In genomic region chr12:12318140-12318734, GRCm38 (mm10) we compare ENCODE assay signal across 8 mouse cellular contexts. TPM values are rescaled to one million over a fixed set of nuclear protein-coding genes. Genes with fewer than 3 reads are reported as not detected.
DNase-seq lines count a peak whose midpoint lies in the region; ATAC-seq and TF ChIP-seq lines count a peak whose summit lies in the region.

No protein-coding gene starts in this region.

- no peak overlapping the region for H3K4me2 ChIP-seq in midbrain, embryonic 13.5 days (replicated peaks)
- H3K4me2 ChIP-seq in forebrain, embryonic 13.5 days, result no peak overlapping the region
- H3K4me2 ChIP-seq in midbrain, embryonic 11.5 days, result no peak overlapping the region

- no peaks in the 10 kb centered on the region for H3K36me3 ChIP-seq in midbrain, embryonic 10.5 days
- 0 out of 2 replicates have a peak, but pooled peaks cover 2% of the 10 kb centered on the region for H3K36me3 ChIP-seq in midbrain, embryonic 13.5 days
- no peaks in the 10 kb centered on the region for H3K36me3 ChIP-seq in forebrain, embryonic 13.5 days (ENCODE audit: poor library complexity, severe bottlenecking)
- no peaks in the 10 kb centered on the region for H3K36me3 ChIP-seq in midbrain, embryonic 11.5 days (ENCODE audit: control insufficient read depth, insufficient read depth, low read length)

- H3K9me3 ChIP-seq in midbrain, embryonic 10.5 days (replicated peaks), result no peaks in the 10 kb centered on the region
- H3K9me3 ChIP-seq in midbrain, embryonic 13.5 days, result no peaks in the 10 kb centered on the region
- no peaks in the 10 kb centered on the region for H3K9me3 ChIP-seq in forebrain, embryonic 13.5 days (replicated peaks)
- no peaks in the 10 kb centered on the region for H3K9me3 ChIP-seq in midbrain, embryonic 11.5 days (ENCODE audit: control insufficient read depth, low read length)

- H3K27ac ChIP-seq in cerebellum, adult 2 months (ENCODE audit: insufficient read depth, low read length), result no peak overlapping the region
- H3K27ac ChIP-seq in midbrain, embryonic 10.5 days (replicated peaks), result 0 out of 2 replicates have a peak overlapping the region, but pooled peaks have one; percentile 49
- H3K27ac ChIP-seq in midbrain, embryonic 13.5 days, result no peak overlapping the region
- no peak overlapping the region; the same call in 1 of the 2 replicates for H3K27ac ChIP-seq in forebrain, embryonic 13.5 days
- no peak overlapping the region for H3K27ac ChIP-seq in midbrain, embryonic 11.5 days (ENCODE audit: low read depth, low read length)

- H3K9ac ChIP-seq in midbrain, embryonic 13.5 days (replicated peaks), result no peak overlapping the region
- H3K9ac ChIP-seq in forebrain, embryonic 13.5 days, result no peak overlapping the region
- H3K9ac ChIP-seq in midbrain, embryonic 11.5 days (ENCODE audit: low read length), result no peak overlapping the region

- peak; percentile 29 to 49 for DNase-seq in cerebellum, adult 2 months
- no peak for DNase-seq in cerebellum, postnatal 4 days (ENCODE audit: low spot score in 2 of 2)
- DNase-seq in midbrain, embryonic 10.5 days (ENCODE audit: low spot score), result no peak
- DNase-seq in midbrain, embryonic 11.5 days (ENCODE audit: low spot score, missing footprints), result peak; percentile 91
- no peak for DNase-seq in right cerebral cortex, postnatal 25 days
- no peak for DNase-seq in gastrocnemius, postnatal 10 days

- TF ChIP-seq POLR2A in cerebellum, adult 2 months (IDR thresholded peaks at IDR 0.05; ENCODE audit: borderline replicate concordance, insufficient read depth, low read length), result no peak

- H3K27me3 ChIP-seq in cerebellum, adult 2 months (ENCODE audit: control insufficient read depth, insufficient read depth, low read length), result no peaks in the 10 kb centered on the region
- no peaks in the 10 kb centered on the region for H3K27me3 ChIP-seq in midbrain, embryonic 10.5 days (ENCODE audit: low read depth, poor library complexity, severe bottlenecking)
- H3K27me3 ChIP-seq in midbrain, embryonic 13.5 days, result no peaks in the 10 kb centered on the region
- H3K27me3 ChIP-seq in forebrain, embryonic 13.5 days, result no peaks in the 10 kb centered on the region
- H3K27me3 ChIP-seq in midbrain, embryonic 11.5 days (ENCODE audit: control insufficient read depth, insufficient read depth, low read length), result no peaks in the 10 kb centered on the region

- 4% methylated on average over 6 of the region's 6 CpGs for WGBS in cerebellum, adult 2 months
- 10% methylated on average over 6 of the region's 6 CpGs for WGBS in midbrain, embryonic 10.5 days
- WGBS in midbrain, embryonic 13.5 days, result 5% methylated on average over 6 of the region's 6 CpGs
- 4% methylated on average over 6 of the region's 6 CpGs for WGBS in forebrain, embryonic 13.5 days
- WGBS in midbrain, embryonic 11.5 days, result 6% methylated on average over 6 of the region's 6 CpGs

- H3K4me3 ChIP-seq in cerebellum, adult 2 months (replicated peaks; ENCODE audit: insufficient read depth, low read depth, low read length), result no peak overlapping the region
- H3K4me3 ChIP-seq in midbrain, embryonic 10.5 days, result no peak overlapping the region
- H3K4me3 ChIP-seq in midbrain, embryonic 13.5 days (replicated peaks), result no peak overlapping the region
- H3K4me3 ChIP-seq in forebrain, embryonic 13.5 days, result no peak overlapping the region
- H3K4me3 ChIP-seq in midbrain, embryonic 11.5 days (ENCODE audit: low read depth, low read length), result no peak overlapping the region

- ATAC-seq in midbrain, embryonic 13.5 days, result no peak
- peak; percentile 16; the same call in 1 of the 2 replicates for ATAC-seq in forebrain, embryonic 13.5 days
- ATAC-seq in midbrain, embryonic 11.5 days (ENCODE audit: low FRiP score), result no peak

- no peaks in the 10 kb centered on the region for H3K4me1 ChIP-seq in cerebellum, adult 2 months (ENCODE audit: control insufficient read depth, insufficient read depth, low read length)
- H3K4me1 ChIP-seq in midbrain, embryonic 10.5 days, result peaks cover 27% of the 10 kb centered on the region
- H3K4me1 ChIP-seq in midbrain, embryonic 13.5 days (replicated peaks), result peaks cover 37% of the 10 kb centered on the region
- H3K4me1 ChIP-seq in forebrain, embryonic 13.5 days, result peaks cover 35% of the 10 kb centered on the region
- peaks cover 12% of the 10 kb centered on the region for H3K4me1 ChIP-seq in midbrain, embryonic 11.5 days (ENCODE audit: control insufficient read depth, insufficient read depth, low read length)

- peak; percentile 27; the same call in 1 of the 2 replicates for TF ChIP-seq CTCF in cerebellum, adult 2 months (IDR thresholded peaks at IDR 0.05; ENCODE audit: borderline replicate concordance, insufficient read depth, low read depth, low read length)

RNA-seq across cellular contexts. Expression of gene Fam49a, which starts 56.3 kb away (rescaled TPM):
- polyA plus RNA-seq in cerebellum, adult 2 months (2012; rRNA removed), result 19.6 and 21.7 TPM in 2 replicates
- polyA plus RNA-seq in midbrain, embryonic 10.5 days (2016; fragmentation: Nextera tagmentation; extraction: Ambion mirVana), result 9.2 and 11.2 TPM in 2 replicates
- 27.9 and 28.5 TPM in 2 replicates for polyA plus RNA-seq in midbrain, embryonic 13.5 days (2015; fragmentation: Nextera tagmentation; extraction: Ambion mirVana)
- polyA plus RNA-seq in forebrain, embryonic 13.5 days (2015; fragmentation: Nextera tagmentation; extraction: Ambion mirVana), result 45.9 and 55.0 TPM in 2 replicates
- 14.4 and 18.2 TPM in 2 replicates for polyA plus RNA-seq in midbrain, embryonic 11.5 days (2014; fragmentation: Nextera tagmentation; extraction: Ambion mirVana)
- 10 to 100 TPM; 12.0 to 12.5 TPM for total RNA-seq in gastrocnemius, postnatal 10 days (2021)

Comparison
In these comparisons a context has a peak if more than half of its experiments do, and no peak if none do; other contexts are left out.
1. DNase-seq: peak in cerebellum, adult 2 months (2 of 2) and midbrain, embryonic 11.5 days (single experiment); none in cerebellum, postnatal 4 days (0 of 2), midbrain, embryonic 10.5 days (single experiment), right cerebral cortex, postnatal 25 days (single experiment) and gastrocnemius, postnatal 10 days (single experiment).